Mouse (Mus musculus): ENCODE data around the gene Deup1. TPM values are rescaled to one million over a fixed set of nuclear protein-coding genes. Genes with fewer than 3 reads are reported as not detected.

Gene Deup1
- polyA plus RNA-seq, 1 experiment from 2014 or later, result 0.82 TPM

DNA sequence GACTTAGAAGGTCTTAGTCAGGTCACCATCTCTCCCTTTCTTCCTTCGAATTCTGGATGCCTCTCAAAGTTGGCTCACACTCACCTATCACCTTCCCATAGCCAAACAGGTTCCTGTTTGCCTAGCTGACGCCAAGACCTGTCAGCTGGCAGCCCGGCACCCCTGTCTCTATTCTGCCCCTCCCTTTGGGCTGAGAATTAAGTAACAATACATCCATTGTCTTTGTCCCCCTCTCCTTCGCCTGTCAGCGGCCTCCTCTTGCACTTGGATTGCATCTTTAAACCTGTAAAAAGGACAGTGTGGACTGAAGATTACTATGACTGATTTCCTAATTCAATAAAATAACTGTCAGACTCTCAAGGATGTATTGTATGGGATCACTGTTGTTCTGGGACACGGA is 99.9 kb downstream of the Deup1 start:
- Histone ChIP-seq H3K4me3 (ENCODE audit: low read length) (no peak overlapping the region), H3K27ac (ENCODE audit: low read length) (no peak overlapping the region), H3K36me3 (ENCODE audit: insufficient read depth, low read length) (no peaks in the 10 kb centered on the region), H3K9me3 (ENCODE audit: low read length) (no peaks in the 10 kb centered on the region), H3K9ac (replicated peaks; ENCODE audit: low read length) (no peak overlapping the region), H3K4me2 (replicated peaks; ENCODE audit: low read depth, low read length) (no peak overlapping the region), H3K27me3 (ENCODE audit: insufficient read depth, low read length) (no peaks in the 10 kb centered on the region), H3K4me1 (ENCODE audit: insufficient read depth, low read length) (peaks cover 53% of the 10 kb centered on the region)
- no peak for ATAC-seq (ENCODE audit: low FRiP score, low TSS enrichment)
- WGBS, result 67% methylated on average over 6 of the region's 6 CpGs

GRCm38 (mm10) chr9:15526539-15526938 is 101.2 kb downstream of the Deup1 start:
- Histone ChIP-seq H3K36me3 (ENCODE audit: insufficient read depth, low read length) (no peaks in the 10 kb centered on the region), H3K27ac (ENCODE audit: low read length) (no peak overlapping the region), H3K4me3 (ENCODE audit: low read length) (no peak overlapping the region), H3K27me3 (ENCODE audit: insufficient read depth, low read length) (no peaks in the 10 kb centered on the region), H3K4me2 (replicated peaks; ENCODE audit: low read depth, low read length) (no peak overlapping the region), H3K9me3 (ENCODE audit: low read length) (no peaks in the 10 kb centered on the region), H3K4me1 (ENCODE audit: insufficient read depth, low read length) (peaks cover 49% of the 10 kb centered on the region), H3K9ac (replicated peaks; ENCODE audit: low read length) (no peak overlapping the region)
- WGBS, result 72% methylated on average over 7 of the region's 7 CpGs
- ATAC-seq (ENCODE audit: low FRiP score, low TSS enrichment), result no peak

DNA sequence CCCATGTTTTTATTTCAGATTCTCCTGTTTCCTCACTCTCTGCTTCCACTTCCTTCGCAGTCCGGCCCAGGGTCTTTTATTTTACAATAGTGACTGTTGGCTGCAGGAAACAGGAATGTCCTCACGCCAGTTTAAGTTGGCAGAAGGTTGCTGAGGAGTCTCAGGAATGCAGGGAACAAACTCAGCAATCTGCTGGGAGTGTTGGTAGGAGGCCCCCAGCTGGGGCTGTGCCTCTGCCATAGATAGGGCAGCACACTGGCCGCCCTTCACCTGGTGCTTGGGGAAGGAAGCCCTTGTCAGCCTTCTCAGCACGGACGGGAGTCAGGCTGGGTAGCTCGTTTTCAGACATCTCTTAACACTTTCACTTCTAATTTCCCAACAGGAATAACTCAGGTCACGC is 102.5 kb downstream of the Deup1 start:
- Histone ChIP-seq H3K27ac (ENCODE audit: low read length) (peak overlapping the region; percentile 69), H3K9me3 (ENCODE audit: low read length) (no peaks in the 10 kb centered on the region), H3K27me3 (ENCODE audit: insufficient read depth, low read length) (no peaks in the 10 kb centered on the region), H3K4me3 (ENCODE audit: low read length) (no peak overlapping the region), H3K36me3 (ENCODE audit: insufficient read depth, low read length) (no peaks in the 10 kb centered on the region), H3K9ac (replicated peaks; ENCODE audit: low read length) (no peak overlapping the region), H3K4me1 (ENCODE audit: insufficient read depth, low read length) (peaks cover 39% of the 10 kb centered on the region), H3K4me2 (replicated peaks; ENCODE audit: low read depth, low read length) (no peak overlapping the region)
- ATAC-seq (ENCODE audit: low FRiP score, low TSS enrichment), result no peak
- 55% methylated on average over 8 of the region's 8 CpGs for WGBS

DNA sequence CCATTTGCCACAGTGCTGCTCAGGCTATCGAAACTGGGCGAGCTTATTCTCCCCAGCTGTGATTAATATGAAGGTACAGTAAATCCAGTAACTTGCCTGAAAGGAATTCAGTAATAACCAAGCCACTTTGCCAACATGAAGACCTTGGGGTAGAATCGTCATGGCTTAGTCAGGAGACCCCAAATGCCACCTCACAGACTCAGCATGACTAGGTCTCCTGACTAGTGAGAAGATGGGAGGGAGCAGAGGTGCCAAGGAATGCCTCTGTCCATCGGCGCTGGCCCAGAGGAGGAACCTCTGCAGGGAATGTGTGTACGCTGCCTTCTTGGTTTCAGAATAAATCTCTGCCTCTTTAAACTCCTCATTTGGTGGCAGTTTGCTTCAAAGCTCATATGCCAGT is 104.1 kb downstream of the Deup1 start:
- Histone ChIP-seq H3K4me1 (ENCODE audit: insufficient read depth, low read length) (peaks cover 25% of the 10 kb centered on the region), H3K4me2 (replicated peaks; ENCODE audit: low read depth, low read length) (no peak overlapping the region), H3K27ac (ENCODE audit: low read length) (no peak overlapping the region), H3K9ac (replicated peaks; ENCODE audit: low read length) (no peak overlapping the region), H3K27me3 (ENCODE audit: insufficient read depth, low read length) (no peaks in the 10 kb centered on the region), H3K36me3 (ENCODE audit: insufficient read depth, low read length) (no peaks in the 10 kb centered on the region), H3K9me3 (ENCODE audit: low read length) (no peaks in the 10 kb centered on the region), H3K4me3 (ENCODE audit: low read length) (no peak overlapping the region)
- no peak for ATAC-seq (ENCODE audit: low FRiP score, low TSS enrichment)
- 88% methylated on average over 6 of the region's 6 CpGs for WGBS

GRCm38 (mm10) chr9:15522887-15523286 is 104.8 kb downstream of the Deup1 start:
- no peak overlapping the region for H3K9ac ChIP-seq (replicated peaks; ENCODE audit: low read length)
- no peaks in the 10 kb centered on the region for H3K9me3 ChIP-seq (ENCODE audit: low read length)
- H3K27ac ChIP-seq (ENCODE audit: low read length), result no peak overlapping the region
- peaks cover 20% of the 10 kb centered on the region for H3K4me1 ChIP-seq (ENCODE audit: insufficient read depth, low read length)
- H3K4me3 ChIP-seq (ENCODE audit: low read length), result no peak overlapping the region
- no peaks in the 10 kb centered on the region for H3K36me3 ChIP-seq (ENCODE audit: insufficient read depth, low read length)
- 81% methylated on average over 5 of the region's 5 CpGs for WGBS
- no peak for ATAC-seq (ENCODE audit: low FRiP score, low TSS enrichment)
- no peaks in the 10 kb centered on the region for H3K27me3 ChIP-seq (ENCODE audit: insufficient read depth, low read length)
- H3K4me2 ChIP-seq (replicated peaks; ENCODE audit: low read depth, low read length), result no peak overlapping the region

DNA sequence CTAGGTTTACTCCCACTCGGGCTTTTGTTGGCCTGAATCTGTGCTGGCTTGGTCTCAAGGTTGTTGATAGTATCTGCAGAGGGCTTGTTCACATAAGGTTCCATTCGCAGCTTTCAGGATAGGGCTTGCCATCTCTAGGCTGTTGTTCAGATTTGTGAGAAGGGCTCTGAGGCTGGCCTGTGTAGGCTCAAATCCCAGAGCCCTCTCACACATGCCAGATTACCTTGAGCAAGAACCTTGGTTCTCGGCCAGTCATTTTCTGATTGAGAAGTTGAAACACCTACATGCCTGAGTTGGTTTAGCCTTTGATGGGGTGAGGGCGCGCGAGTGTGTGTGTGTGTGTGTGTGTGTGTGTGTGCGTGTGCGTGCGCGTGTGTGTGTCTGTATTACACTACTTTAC is 105.4 kb downstream of the Deup1 start:
- Histone ChIP-seq H3K27ac (ENCODE audit: low read length) (no peak overlapping the region), H3K4me3 (ENCODE audit: low read length) (no peak overlapping the region), H3K36me3 (ENCODE audit: insufficient read depth, low read length) (no peaks in the 10 kb centered on the region), H3K9me3 (ENCODE audit: low read length) (no peaks in the 10 kb centered on the region), H3K27me3 (ENCODE audit: insufficient read depth, low read length) (no peaks in the 10 kb centered on the region), H3K9ac (replicated peaks; ENCODE audit: low read length) (no peak overlapping the region), H3K4me1 (ENCODE audit: insufficient read depth, low read length) (peaks cover 20% of the 10 kb centered on the region), H3K4me2 (replicated peaks; ENCODE audit: low read depth, low read length) (no peak overlapping the region)
- ATAC-seq (ENCODE audit: low FRiP score, low TSS enrichment), result no peak
- 88% methylated on average over 10 of the region's 10 CpGs for WGBS

DNA sequence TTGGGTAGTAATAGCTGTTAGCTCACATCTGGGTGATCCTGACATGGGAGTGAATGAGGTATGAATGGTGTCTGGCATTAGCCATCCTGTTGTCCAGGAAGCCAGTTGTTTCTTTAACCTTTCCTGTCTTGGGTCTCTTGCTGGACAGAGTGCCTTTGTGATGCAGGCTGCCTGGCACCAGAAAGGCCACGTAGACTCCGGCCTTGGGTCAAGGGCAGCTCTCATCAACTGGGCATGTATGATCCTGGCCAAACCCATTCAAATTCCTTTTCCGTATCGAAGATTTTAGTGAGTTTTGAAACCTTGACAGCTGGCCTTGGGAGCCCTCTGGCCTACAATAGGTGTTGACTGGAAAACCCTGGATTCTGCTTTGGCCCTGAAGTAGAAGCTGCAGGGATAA is 109.8 kb downstream of the Deup1 start:
- Histone ChIP-seq H3K36me3 (ENCODE audit: insufficient read depth, low read length) (no peaks in the 10 kb centered on the region), H3K9me3 (ENCODE audit: low read length) (no peaks in the 10 kb centered on the region), H3K4me2 (replicated peaks; ENCODE audit: low read depth, low read length) (no peak overlapping the region), H3K27me3 (ENCODE audit: insufficient read depth, low read length) (no peaks in the 10 kb centered on the region), H3K4me1 (ENCODE audit: insufficient read depth, low read length) (peaks cover 20% of the 10 kb centered on the region), H3K4me3 (ENCODE audit: low read length) (no peak overlapping the region), H3K9ac (replicated peaks; ENCODE audit: low read length) (no peak overlapping the region), H3K27ac (ENCODE audit: low read length) (no peak overlapping the region)
- 63% methylated on average over 4 of the region's 4 CpGs for whole genome bisulfite sequencing
- ATAC-seq (ENCODE audit: low FRiP score, low TSS enrichment), result no peak

DNA sequence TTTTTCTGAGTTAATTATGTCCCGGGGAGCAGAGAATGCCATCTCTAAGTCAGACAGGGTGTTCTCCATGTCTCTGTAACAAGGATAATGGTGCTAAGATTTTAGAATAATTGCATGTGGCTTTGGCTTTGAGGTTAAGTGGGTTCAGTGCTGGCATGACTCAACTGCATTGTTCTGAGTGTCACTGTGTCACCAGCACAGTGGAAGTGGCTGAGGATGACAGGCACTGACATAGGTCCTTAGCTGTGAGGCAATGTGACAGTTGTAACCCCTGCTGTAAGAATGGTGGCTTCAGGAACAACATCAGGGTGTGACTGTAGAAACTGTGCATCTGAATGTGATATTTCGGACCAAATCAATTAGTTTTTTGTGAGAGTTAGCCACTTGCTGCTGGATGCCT is 111.7 kb downstream of the Deup1 start:
- Histone ChIP-seq H3K27me3 (ENCODE audit: insufficient read depth, low read length) (no peaks in the 10 kb centered on the region), H3K27ac (ENCODE audit: low read length) (no peak overlapping the region), H3K9ac (replicated peaks; ENCODE audit: low read length) (no peak overlapping the region), H3K4me1 (ENCODE audit: insufficient read depth, low read length) (peaks cover 36% of the 10 kb centered on the region), H3K9me3 (ENCODE audit: low read length) (no peaks in the 10 kb centered on the region), H3K4me3 (ENCODE audit: low read length) (no peak overlapping the region), H3K36me3 (ENCODE audit: insufficient read depth, low read length) (no peaks in the 10 kb centered on the region), H3K4me2 (replicated peaks; ENCODE audit: low read depth, low read length) (no peak overlapping the region)
- no peak for ATAC-seq (ENCODE audit: low FRiP score, low TSS enrichment)
- 57% methylated on average over 2 of the region's 2 CpGs for WGBS

DNA sequence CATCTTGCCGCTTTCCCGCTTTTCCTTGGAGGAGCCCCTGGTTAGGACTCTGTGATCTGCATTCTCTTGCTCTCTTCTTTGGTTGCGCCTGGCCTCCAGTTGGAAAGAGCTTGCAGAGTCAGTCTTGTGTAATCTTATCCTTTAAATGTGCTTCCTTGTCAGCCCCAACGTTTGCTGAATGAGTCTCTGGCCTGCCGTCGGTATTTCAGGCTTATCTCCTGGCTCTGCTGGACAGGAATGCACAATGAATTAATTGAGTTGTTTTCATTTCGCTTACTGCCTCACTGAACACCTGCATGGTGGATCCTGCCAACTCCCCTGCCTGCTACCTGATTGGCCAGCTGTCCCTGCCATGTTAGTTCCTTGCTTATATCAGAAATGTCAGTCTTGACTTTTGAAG is 114.8 kb downstream of the Deup1 start:
- WGBS, result 31% methylated on average over 7 of the region's 7 CpGs
- Histone ChIP-seq H3K9me3 (ENCODE audit: low read length) (no peaks in the 10 kb centered on the region), H3K9ac (replicated peaks; ENCODE audit: low read length) (no peak overlapping the region), H3K4me1 (ENCODE audit: insufficient read depth, low read length) (peaks cover 61% of the 10 kb centered on the region), H3K36me3 (ENCODE audit: insufficient read depth, low read length) (no peaks in the 10 kb centered on the region), H3K4me2 (replicated peaks; ENCODE audit: low read depth, low read length) (no peak overlapping the region), H3K4me3 (ENCODE audit: low read length) (no peak overlapping the region), H3K27ac (ENCODE audit: low read length) (peak overlapping the region; percentile 76), H3K27me3 (ENCODE audit: insufficient read depth, low read length) (no peaks in the 10 kb centered on the region)
- peak; percentile 80 for ATAC-seq (ENCODE audit: low FRiP score, low TSS enrichment)

GRCm38 (mm10) chr9:15510557-15511310 is 117.0 kb downstream of the Deup1 start:
- H3K9me3 ChIP-seq (ENCODE audit: low read length), result no peaks in the 10 kb centered on the region
- H3K27ac ChIP-seq (ENCODE audit: low read length), result peak overlapping the region; percentile 57; the same call in 1 of the 2 replicates
- H3K4me3 ChIP-seq (ENCODE audit: low read length), result no peak overlapping the region
- H3K4me1 ChIP-seq (ENCODE audit: insufficient read depth, low read length), result peaks cover 76% of the 10 kb centered on the region
- H3K27me3 ChIP-seq (ENCODE audit: insufficient read depth, low read length), result no peaks in the 10 kb centered on the region
- no peak overlapping the region for H3K4me2 ChIP-seq (replicated peaks; ENCODE audit: low read depth, low read length)
- no peak overlapping the region for H3K9ac ChIP-seq (replicated peaks; ENCODE audit: low read length)
- H3K36me3 ChIP-seq (ENCODE audit: insufficient read depth, low read length), result no peaks in the 10 kb centered on the region
- ATAC-seq (ENCODE audit: low FRiP score, low TSS enrichment), result peak; percentile 24; the same call in 1 of the 2 replicates
- 50% methylated on average over 3 of the region's 3 CpGs for WGBS
